Mouse (Mus musculus): ENCODE results near the gene Chrm4.

The Chrm4 gene

GRCm38 (mm10) chr2:91964610-91965204 is 37.7 kb downstream of the Chrm4 start:
- no peak for DNase-seq

- no peak for DNase-seq
These were observed 38.4 kb downstream of the Chrm4 start for GRCm38 (mm10) chr2:91965417-91965816.

DNA sequence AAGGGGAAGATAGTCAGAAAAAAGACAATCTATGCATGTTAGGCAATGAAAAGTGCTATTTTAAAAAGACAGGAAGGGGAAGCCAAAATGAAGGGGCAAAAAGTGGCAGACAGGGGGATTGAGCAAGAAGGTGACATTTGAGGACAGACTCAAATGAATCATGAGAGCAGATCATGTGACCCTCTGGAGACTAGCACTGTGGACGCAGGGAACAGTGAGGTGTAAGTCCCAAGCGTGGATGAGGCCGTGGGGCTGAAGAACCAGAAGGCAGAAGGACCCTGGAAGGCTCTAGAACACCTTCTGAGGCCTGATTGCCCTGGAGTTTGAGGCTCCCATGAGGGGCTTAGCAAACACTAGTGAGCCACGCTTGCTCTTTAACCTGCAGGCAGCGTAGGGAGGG is 39.3 kb downstream of the Chrm4 start:
- no peak for DNase-seq

DNA sequence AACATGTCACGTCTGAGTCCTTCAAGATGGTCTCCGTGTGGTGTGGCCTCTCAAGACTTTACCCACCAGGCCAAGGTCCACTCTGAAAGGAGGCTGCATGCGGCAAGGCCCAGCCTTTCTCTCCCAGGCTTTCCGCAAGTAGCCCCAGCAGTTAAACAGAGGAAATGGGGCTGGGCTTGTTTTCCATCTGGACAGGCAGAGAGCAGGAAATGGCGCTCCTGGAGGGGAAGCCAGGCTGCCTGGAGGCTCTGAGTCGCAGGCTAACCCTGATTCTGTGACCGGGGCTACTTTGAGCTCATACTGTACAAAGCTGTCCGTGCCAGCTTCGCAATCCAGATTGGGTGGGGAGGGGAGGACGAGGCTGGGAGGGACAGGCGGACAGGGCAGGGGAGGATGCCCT is 40.9 kb downstream of the Chrm4 start:
- no peak for DNase-seq

DNA sequence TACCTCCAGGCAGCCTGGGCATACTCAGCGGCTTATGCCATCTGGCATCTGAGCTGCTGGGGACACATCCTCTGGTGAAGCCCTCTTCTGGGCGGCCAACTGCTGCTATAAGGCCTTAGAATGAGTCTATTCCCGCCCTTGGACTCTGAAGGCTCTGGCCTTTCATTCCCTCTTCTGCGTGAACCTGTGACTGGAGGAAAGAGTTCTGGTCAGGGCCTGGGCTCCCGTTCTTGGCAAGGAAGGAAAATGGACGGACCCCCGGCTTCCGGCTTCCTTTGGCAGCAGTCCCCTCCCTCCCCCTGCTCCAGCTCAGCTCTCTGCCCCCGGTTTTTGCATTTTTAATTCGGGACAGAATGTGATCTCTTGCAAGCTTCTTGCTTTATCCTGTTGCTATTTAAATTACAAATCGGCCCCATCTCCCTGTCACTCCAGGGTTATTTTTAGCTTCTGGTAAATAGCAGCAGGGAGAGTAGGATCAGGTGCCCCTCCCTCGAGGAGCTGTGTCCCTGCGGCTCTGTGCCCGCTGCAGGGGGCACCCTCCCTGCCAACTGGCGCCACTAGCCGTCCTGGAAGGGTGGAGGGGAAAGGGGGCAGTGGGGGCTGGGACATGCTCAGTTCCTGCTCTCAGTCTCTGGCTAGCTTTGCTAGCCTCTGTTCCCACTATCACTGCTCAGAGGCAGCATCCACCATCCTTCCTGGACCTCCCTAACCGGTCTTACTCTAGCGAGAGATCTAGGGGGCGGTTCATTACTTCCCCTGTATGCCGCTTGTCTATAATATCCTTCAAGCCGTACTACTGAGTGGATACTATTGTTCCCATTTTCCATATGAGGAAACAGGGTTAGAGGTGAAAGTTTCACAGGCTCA is 44.4 kb downstream of the Chrm4 start:
- DNase-seq: peak; percentile 76 to 84

DNA sequence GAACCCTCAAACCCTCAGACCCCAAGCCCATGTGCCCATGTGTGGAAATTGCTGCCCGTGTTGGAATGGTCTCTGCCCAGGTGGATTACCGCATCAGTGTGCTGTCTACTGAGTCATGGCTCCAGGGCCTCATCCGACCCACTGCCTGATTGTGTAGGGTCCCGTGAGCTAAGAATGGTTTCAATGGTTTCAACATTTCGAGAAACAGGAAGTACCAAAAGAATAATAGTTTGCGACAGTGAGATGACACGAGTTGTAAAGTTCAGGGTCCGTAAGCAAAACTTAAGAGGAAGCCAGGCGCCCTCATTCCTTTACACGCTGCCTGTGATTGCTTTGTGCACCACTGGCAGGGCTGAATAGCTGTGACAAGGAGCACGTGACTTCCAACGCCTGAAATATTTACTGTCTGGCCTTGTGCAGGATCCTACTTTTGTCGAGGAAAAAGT is 45.1 kb downstream of the Chrm4 start:
- no peak for DNase-seq

GRCm38 (mm10) chr2:91973416-91974135 is 46.5 kb downstream of the Chrm4 start:
- no peak for DNase-seq

DNA sequence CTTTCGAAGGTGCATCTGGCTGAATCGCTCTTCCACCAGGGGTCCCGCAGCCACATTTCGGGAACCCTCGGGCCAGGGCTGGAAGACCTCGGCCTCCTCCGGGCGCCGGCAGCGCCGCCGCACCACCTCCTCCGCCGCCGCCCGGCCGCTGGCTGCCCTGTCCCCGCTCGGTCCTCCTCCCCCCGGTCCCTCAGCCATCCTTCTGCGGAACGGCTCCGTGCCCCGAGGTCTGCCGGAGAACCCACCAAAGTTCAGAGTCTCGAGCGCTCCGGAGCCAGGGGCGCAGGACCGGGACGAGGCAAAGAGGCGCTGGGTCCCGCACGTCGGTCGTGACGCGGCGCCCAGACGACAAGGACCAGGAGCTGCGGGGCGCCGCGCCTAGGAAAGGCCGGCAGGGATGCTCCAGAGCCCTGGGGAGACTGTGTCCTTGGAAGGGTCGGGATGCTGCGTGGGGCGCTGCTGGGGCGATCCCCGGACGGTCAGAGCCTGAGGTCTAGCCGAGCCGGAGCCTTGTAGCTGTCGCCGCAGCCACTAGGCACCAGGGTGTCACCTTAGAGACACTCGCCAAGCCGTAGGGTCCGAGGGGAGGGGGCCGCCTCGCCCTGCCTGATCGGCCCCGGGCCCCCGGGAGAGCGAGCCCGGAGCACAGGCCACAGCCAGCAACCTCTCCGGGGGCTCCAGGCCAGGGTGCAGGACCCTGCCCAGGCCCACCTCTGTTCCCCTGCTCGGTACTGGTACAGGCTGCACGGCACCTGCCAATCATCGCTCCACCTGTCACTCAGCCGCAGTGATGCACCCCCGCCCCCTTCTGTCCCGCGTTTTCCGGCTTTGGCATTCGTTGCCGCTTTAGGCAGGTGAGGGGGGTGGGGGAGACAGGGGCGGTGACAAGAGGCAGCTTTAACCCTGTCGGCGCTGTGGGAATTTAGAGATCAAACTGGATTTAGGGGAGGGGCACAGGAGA is 48.8 kb downstream of the Chrm4 start, which contains the start of gene Dgkz:
TSS of gene Dgkz (minus strand) at position 284 of the 961 bp plus-strand sequence.
- no peak for DNase-seq

GRCm38 (mm10) chr2:91977960-91978359 is 50.9 kb downstream of the Chrm4 start:
- no peak for DNase-seq
